Mouse (Mus musculus): ENCODE data around the gene S1pr1. TPM values are rescaled to one million over a fixed set of nuclear protein-coding genes. Genes with fewer than 3 reads are reported as not detected.

Gene S1pr1
- polyA plus RNA-seq, 1 experiment from 2014 or later: 13.4 TPM

DNA sequence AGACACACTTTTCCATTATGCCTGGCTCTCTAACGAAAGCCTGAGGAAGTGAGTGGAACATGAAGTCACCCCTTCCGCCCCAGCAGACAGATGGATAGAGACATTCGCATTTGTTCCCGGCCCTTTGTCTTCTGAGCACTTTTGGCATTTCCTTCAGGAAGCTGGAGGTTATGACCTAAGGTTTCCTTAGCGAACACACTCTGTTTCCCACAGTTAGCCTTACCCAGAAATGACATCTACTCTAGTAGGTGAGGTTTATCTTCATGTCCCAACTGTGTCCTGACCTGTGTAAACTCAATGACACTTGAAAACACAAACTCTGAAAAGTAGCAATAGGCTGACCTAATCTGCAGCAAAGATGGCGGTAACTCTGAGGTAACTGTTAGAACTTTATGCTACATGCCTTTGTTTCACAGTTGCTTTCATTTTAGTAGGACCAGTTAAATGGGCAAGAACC lies 5.7 kb downstream of the S1pr1 start:
- no peaks in the 10 kb centered on the region for H3K9me3 ChIP-seq (replicated peaks)
- peaks cover 10% of the 10 kb centered on the region for H3K27me3 ChIP-seq (ENCODE audit: low read depth, poor library complexity, severe bottlenecking)
- no peak for DNase-seq (ENCODE audit: low spot score)
- H3K4me1 ChIP-seq: peaks cover 13% of the 10 kb centered on the region
- WGBS: 87% methylated on average over 6 of the region's 6 CpGs
- no peak overlapping the region for H3K4me3 ChIP-seq
- no peak overlapping the region for H3K27ac ChIP-seq (replicated peaks)
- peaks cover 12% of the 10 kb centered on the region for H3K36me3 ChIP-seq

DNA sequence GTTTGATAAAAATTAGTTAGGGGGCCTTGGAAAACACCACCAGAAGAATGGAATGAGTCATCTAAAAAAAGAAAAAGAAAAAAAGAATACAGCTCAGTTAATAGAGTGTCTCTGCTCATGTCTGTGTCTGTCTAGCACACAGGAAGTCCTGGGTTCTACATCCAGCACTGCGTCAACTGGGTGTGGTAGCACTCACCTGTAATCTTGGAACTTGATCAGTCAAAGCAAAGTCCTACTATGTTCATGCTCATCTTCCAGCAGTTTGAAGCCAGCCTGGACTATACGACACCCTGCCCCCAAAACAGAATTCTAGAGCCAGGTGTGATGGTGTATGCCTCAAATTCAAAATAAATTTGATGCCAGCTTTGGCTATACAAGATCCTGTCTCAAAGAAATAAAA lies 8.1 kb downstream of the S1pr1 start:
- DNase-seq (ENCODE audit: low spot score): no peak
- Histone ChIP-seq H3K4me3 (no peak overlapping the region), H3K27me3 (ENCODE audit: low read depth, poor library complexity, severe bottlenecking) (no peaks in the 10 kb centered on the region), H3K9me3 (replicated peaks) (no peaks in the 10 kb centered on the region), H3K4me1 (no peaks in the 10 kb centered on the region), H3K36me3 (peaks cover 5% of the 10 kb centered on the region; the same call in 1 of the 2 replicates), H3K27ac (replicated peaks) (no peak overlapping the region)
- WGBS: 93% methylated on average over 2 of the region's 2 CpGs

DNA sequence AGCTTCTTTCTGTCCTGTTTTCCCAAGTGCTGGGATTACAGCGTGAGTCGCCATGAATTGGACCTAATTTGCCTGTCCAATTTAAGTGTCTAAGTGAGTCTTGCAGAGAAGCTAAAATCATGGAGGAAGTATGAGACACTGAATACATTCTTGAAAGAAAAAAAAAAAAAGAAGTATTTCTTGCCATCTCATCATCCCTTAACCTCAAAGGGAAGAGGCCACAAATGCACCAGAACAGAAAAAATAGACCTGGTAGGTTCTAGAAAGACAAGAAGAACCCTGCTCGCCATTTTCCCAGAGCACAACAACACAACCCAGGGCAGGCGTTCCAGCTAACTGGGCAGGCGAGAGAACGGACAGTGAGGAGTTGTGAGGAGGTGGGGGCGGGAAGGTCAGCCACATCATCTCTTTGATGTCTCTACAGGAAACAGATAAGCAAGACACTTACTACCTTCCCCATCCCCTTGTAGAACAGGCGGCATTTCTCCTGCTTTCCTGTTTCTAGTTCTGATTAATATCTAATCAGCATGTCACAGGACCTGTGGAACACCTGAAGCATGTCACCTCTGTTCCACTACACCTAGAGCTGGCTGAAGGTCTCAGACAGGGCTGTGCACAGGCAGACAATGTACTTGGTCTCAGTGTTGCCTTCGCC lies 10.5 kb downstream of the S1pr1 start:
- WGBS: 87% methylated on average over 9 of the region's 9 CpGs
- Histone ChIP-seq H3K4me1 (no peaks in the 10 kb centered on the region), H3K9me3 (replicated peaks) (no peaks in the 10 kb centered on the region), H3K4me3 (no peak overlapping the region), H3K27me3 (ENCODE audit: low read depth, poor library complexity, severe bottlenecking) (no peaks in the 10 kb centered on the region), H3K27ac (replicated peaks) (no peak overlapping the region), H3K36me3 (no peaks in the 10 kb centered on the region)
- DNase-seq (ENCODE audit: low spot score): no peak

GRCm38 (mm10) chr3:115703720-115704119 lies 11.2 kb downstream of the S1pr1 start:
- Histone ChIP-seq H3K4me3 (no peak overlapping the region), H3K36me3 (no peaks in the 10 kb centered on the region), H3K9me3 (replicated peaks) (no peaks in the 10 kb centered on the region), H3K27ac (replicated peaks) (no peak overlapping the region), H3K4me1 (no peaks in the 10 kb centered on the region), H3K27me3 (ENCODE audit: low read depth, poor library complexity, severe bottlenecking) (no peaks in the 10 kb centered on the region)
- 98% methylated on average over 8 of the region's 8 CpGs for WGBS
- no peak for DNase-seq (ENCODE audit: low spot score)

- Histone ChIP-seq H3K9me3 (replicated peaks) (no peaks in the 10 kb centered on the region), H3K27me3 (ENCODE audit: low read depth, poor library complexity, severe bottlenecking) (no peaks in the 10 kb centered on the region), H3K4me1 (no peaks in the 10 kb centered on the region), H3K4me3 (no peak overlapping the region), H3K27ac (replicated peaks) (no peak overlapping the region), H3K36me3 (no peaks in the 10 kb centered on the region)
- DNase-seq (ENCODE audit: low spot score): no peak
- WGBS: 64% methylated on average over 2 of the region's 2 CpGs
These were observed 12.8 kb downstream of the S1pr1 start for GRCm38 (mm10) chr3:115702089-115702488.

DNA sequence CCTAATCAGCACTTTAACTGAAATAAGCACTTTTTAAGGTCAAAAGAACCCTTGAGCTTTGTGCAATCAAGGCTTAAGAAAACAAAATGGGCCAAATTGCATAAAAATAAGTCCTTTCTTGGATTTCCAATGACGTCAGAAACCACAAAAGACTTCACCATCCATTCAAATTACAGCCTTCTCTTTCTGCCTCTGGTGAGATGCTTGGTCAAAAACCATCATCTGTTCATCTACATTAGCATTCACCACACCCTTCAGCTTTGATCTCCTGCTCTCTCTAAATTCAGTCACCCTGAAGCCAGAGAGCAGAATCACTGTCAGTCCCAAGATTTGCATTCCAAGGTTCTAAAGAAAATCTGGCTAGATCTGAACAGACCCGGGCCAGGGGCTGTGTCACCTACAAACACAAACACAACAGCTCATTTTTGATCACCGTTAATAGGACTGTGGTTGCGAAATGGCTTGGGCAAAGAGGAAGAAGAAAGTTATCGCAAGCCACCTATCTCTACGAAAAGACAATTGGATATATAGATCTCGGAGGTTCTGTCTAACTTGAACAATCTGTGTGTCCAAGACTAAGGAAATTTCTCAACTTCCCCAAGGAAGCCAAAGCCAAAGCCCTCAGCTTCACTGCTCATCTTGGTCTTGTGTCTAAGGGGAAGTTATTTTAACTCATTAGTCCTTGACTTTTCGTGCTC lies 19.5 kb downstream of the S1pr1 start:
- Histone ChIP-seq H3K27ac (replicated peaks) (no peak overlapping the region), H3K27me3 (ENCODE audit: low read depth, poor library complexity, severe bottlenecking) (no peaks in the 10 kb centered on the region), H3K4me3 (no peak overlapping the region), H3K36me3 (no peaks in the 10 kb centered on the region), H3K9me3 (replicated peaks) (no peaks in the 10 kb centered on the region), H3K4me1 (peaks cover 9% of the 10 kb centered on the region)
- no peak for DNase-seq (ENCODE audit: low spot score)
- WGBS: 84% methylated on average over 8 of the region's 8 CpGs

- H3K27me3 ChIP-seq (ENCODE audit: low read depth, poor library complexity, severe bottlenecking): no peaks in the 10 kb centered on the region
- H3K36me3 ChIP-seq: no peaks in the 10 kb centered on the region
- no peaks in the 10 kb centered on the region for H3K9me3 ChIP-seq (replicated peaks)
- peaks cover 20% of the 10 kb centered on the region for H3K4me1 ChIP-seq
- no peak for DNase-seq (ENCODE audit: low spot score)
- 88% methylated on average over 5 of the region's 5 CpGs for WGBS
- no peak overlapping the region for H3K4me3 ChIP-seq
- H3K27ac ChIP-seq (replicated peaks): no peak overlapping the region
These were observed 20.7 kb downstream of the S1pr1 start for GRCm38 (mm10) chr3:115694168-115694567.

DNA sequence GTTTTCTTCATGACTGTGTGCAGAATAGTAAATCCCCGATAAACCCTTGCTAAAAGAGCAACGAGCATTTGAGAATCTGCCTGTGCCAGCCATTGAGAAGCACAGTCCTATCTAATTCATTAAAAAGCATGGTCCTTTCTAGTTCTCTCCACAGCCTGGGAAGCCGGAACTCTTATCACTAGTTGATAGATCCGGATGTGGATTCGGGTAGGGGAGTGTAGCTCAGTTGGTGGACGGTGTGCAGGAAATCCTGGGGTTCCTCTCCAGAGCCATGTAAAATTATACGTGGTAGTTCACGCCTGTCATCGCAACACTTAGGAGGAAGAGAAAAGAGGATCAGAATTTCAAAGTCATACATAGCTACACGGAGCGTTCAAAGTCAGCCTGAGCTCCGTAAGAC lies 21.5 kb downstream of the S1pr1 start:
- Histone ChIP-seq H3K9me3 (replicated peaks) (no peaks in the 10 kb centered on the region), H3K27me3 (ENCODE audit: low read depth, poor library complexity, severe bottlenecking) (no peaks in the 10 kb centered on the region), H3K4me1 (peaks cover 21% of the 10 kb centered on the region), H3K27ac (replicated peaks) (no peak overlapping the region), H3K4me3 (no peak overlapping the region), H3K36me3 (no peaks in the 10 kb centered on the region)
- DNase-seq (ENCODE audit: low spot score): no peak
- 88% methylated on average over 12 of the region's 12 CpGs for WGBS

- 70% methylated on average over 4 of the region's 4 CpGs for WGBS
- H3K27ac ChIP-seq (replicated peaks): no peak overlapping the region
These were observed 22.0 kb downstream of the S1pr1 start for GRCm38 (mm10) chr3:115692857-115693256.

DNA sequence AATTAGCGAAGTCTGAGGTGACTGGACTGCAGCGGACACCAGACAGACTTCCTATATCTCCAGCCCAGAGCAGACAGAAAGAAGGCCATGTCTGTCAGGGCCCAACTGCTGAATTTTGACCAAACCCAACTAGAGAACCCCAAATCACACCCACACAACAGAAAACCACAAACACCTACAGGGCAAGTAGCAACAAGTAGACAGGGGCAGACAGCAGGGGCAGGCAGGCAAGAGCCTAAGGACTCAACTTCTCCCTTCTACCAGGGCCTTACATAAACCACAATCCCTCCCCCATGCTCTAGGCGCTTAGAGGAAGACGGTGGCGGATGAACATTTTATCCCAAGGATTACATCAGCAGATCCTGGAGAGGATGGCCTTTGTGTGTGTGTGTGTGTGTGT lies 22.5 kb downstream of the S1pr1 start:
- peaks cover 21% of the 10 kb centered on the region for H3K4me1 ChIP-seq
- no peak overlapping the region for H3K27ac ChIP-seq (replicated peaks)
- no peaks in the 10 kb centered on the region for H3K36me3 ChIP-seq
- no peaks in the 10 kb centered on the region for H3K9me3 ChIP-seq (replicated peaks)
- 91% methylated on average over 5 of the region's 5 CpGs for WGBS
- no peak for DNase-seq (ENCODE audit: low spot score)
- H3K27me3 ChIP-seq (ENCODE audit: low read depth, poor library complexity, severe bottlenecking): no peaks in the 10 kb centered on the region
- no peak overlapping the region for H3K4me3 ChIP-seq

More at GRCm38 (mm10) chr3:115692857-115693256, 22.0 kb downstream of the S1pr1 start:
- H3K36me3 ChIP-seq: no peaks in the 10 kb centered on the region
- no peak for DNase-seq (ENCODE audit: low spot score)
- peaks cover 21% of the 10 kb centered on the region for H3K4me1 ChIP-seq
- H3K9me3 ChIP-seq (replicated peaks): no peaks in the 10 kb centered on the region
- H3K4me3 ChIP-seq: no peak overlapping the region
- H3K27me3 ChIP-seq (ENCODE audit: low read depth, poor library complexity, severe bottlenecking): no peaks in the 10 kb centered on the region

DNA sequence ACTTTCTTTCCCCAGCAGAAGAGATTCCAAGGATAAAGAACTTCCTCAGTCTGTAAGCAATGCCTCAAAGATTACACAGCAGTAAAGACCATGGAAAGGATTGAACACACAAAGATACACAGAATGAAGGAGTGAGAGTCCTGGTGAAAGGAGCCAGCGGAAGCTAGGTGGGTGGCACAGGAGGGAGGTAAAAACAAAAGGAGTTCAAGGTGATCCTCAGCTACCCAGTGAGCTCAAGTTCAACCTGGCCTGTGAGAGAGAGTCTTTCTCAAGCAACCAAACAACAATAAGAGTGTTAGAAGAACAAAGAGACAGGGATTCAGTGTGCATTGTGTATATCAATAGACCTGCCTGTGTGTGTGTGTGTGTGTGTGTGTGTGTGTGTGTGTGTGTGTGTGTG lies 25.0 kb downstream of the S1pr1 start:
- Histone ChIP-seq H3K4me3 (no peak overlapping the region), H3K4me1 (peaks cover 17% of the 10 kb centered on the region), H3K9me3 (replicated peaks) (no peaks in the 10 kb centered on the region), H3K27ac (replicated peaks) (peak overlapping the region; percentile 61), H3K36me3 (no peaks in the 10 kb centered on the region), H3K27me3 (ENCODE audit: low read depth, poor library complexity, severe bottlenecking) (no peaks in the 10 kb centered on the region)
- 64% methylated on average over 1 of the region's 1 CpGs for WGBS
- DNase-seq (ENCODE audit: low spot score): no peak

GRCm38 (mm10) chr3:115689352-115689751 lies 25.5 kb downstream of the S1pr1 start:
- peak overlapping the region; percentile 61 for H3K27ac ChIP-seq (replicated peaks)
- DNase-seq (ENCODE audit: low spot score): peak; percentile 43
- no peaks in the 10 kb centered on the region for H3K27me3 ChIP-seq (ENCODE audit: low read depth, poor library complexity, severe bottlenecking)
- no peak overlapping the region; the same call in 1 of the 2 replicates for H3K4me3 ChIP-seq
- no peaks in the 10 kb centered on the region for H3K36me3 ChIP-seq
- 34% methylated on average over 8 of the region's 8 CpGs for WGBS
- H3K4me1 ChIP-seq: peaks cover 14% of the 10 kb centered on the region
- H3K9me3 ChIP-seq (replicated peaks): no peaks in the 10 kb centered on the region

- no peak overlapping the region for H3K4me3 ChIP-seq
- H3K27me3 ChIP-seq (ENCODE audit: low read depth, poor library complexity, severe bottlenecking): no peaks in the 10 kb centered on the region
- no peak overlapping the region for H3K27ac ChIP-seq (replicated peaks)
- H3K36me3 ChIP-seq: no peaks in the 10 kb centered on the region
- H3K9me3 ChIP-seq (replicated peaks): no peaks in the 10 kb centered on the region
- DNase-seq (ENCODE audit: low spot score): no peak
- WGBS: 84% methylated on average over 2 of the region's 2 CpGs
- H3K4me1 ChIP-seq: peaks cover 14% of the 10 kb centered on the region
These were observed 27.1 kb downstream of the S1pr1 start for GRCm38 (mm10) chr3:115687821-115688220.
